10 mouse cellular contexts compared by ENCODE assay signal in genomic region chr4:132904071-132904470, GRCm38 (mm10). TPM values are rescaled to one million over a fixed set of nuclear protein-coding genes. Genes with fewer than 3 reads are reported as not detected.
DNase-seq lines count a peak whose midpoint lies in the region; ATAC-seq and TF ChIP-seq lines count a peak whose summit lies in the region.
"Had no signal": no experiment of that assay in that cellular context is flagged by ENCODE, and none has a peak within 500 bp of the region (broad histone marks: within the 10 kb centered on the region; RNA-seq: fewer than 3 reads in every experiment).

No protein-coding gene starts in this region.

- peaks cover 60% of the 10 kb centered on the region for H3K36me3 ChIP-seq in heart, postnatal 0 days (replicated peaks; ENCODE audit: control insufficient read depth, insufficient read depth, low read length)
- H3K36me3 ChIP-seq in heart, embryonic 12.5 days = peaks cover 64% of the 10 kb centered on the region
- H3K36me3 ChIP-seq in spleen, adult 2 months (ENCODE audit: control insufficient read depth, insufficient read depth, low read length) = peaks cover 31% of the 10 kb centered on the region

- no peak overlapping the region for H3K9ac ChIP-seq in heart, postnatal 0 days (replicated peaks; ENCODE audit: low read depth, low read length)
- no peak overlapping the region for H3K9ac ChIP-seq in heart, embryonic 12.5 days
- H3K9ac ChIP-seq: limb, embryonic 15.5 days; midbrain, embryonic 12.5 days had no signal

- intact Hi-C loops in left cerebral cortex, adult 2 months (cut with DNase I) = no loop called here
- intact Hi-C loops in left cerebral cortex, postnatal 10 days (cut with DNase I) = no loop called here

- H3K27me3 ChIP-seq in heart, postnatal 0 days (ENCODE audit: control insufficient read depth, insufficient read depth, low read length) = no peaks in the 10 kb centered on the region
- no peaks in the 10 kb centered on the region for H3K27me3 ChIP-seq in heart, embryonic 12.5 days (replicated peaks)
- H3K27me3 ChIP-seq in spleen, adult 2 months (ENCODE audit: control insufficient read depth, insufficient read depth, low read length) = no peaks in the 10 kb centered on the region
- H3K27me3 ChIP-seq: limb, embryonic 15.5 days; midbrain, embryonic 12.5 days had no signal

- TF ChIP-seq POLR2A in spleen, adult 2 months (IDR thresholded peaks at IDR 0.05; ENCODE audit: low read depth, low read length) = no peak

- TF ChIP-seq CTCF in heart, postnatal 0 days (IDR thresholded peaks at IDR 0.05; ENCODE audit: low read depth) = no peak
- TF ChIP-seq CTCF in left cerebral cortex, adult 2 months (IDR thresholded peaks at IDR 0.05) = no peak
- TF ChIP-seq CTCF in spleen, adult 2 months (IDR thresholded peaks at IDR 0.05; ENCODE audit: extremely low read depth, insufficient read depth, insufficient read length, insufficient replicate concordance) = no peak

- no peaks in the 10 kb centered on the region for H3K4me1 ChIP-seq in heart, postnatal 0 days (ENCODE audit: control insufficient read depth, insufficient read depth)
- 0 out of 2 replicates have a peak, but pooled peaks cover 5% of the 10 kb centered on the region for H3K4me1 ChIP-seq in heart, embryonic 12.5 days (replicated peaks)
- H3K4me1 ChIP-seq in spleen, adult 2 months (ENCODE audit: control insufficient read depth, insufficient read depth, insufficient read length) = no peaks in the 10 kb centered on the region; the same call in 1 of the 2 replicates
- H3K4me1 ChIP-seq: limb, embryonic 15.5 days; midbrain, embryonic 12.5 days had no signal

- H3K4me2 ChIP-seq in heart, postnatal 0 days (ENCODE audit: low read depth, low read length) = no peak overlapping the region
- no peak overlapping the region for H3K4me2 ChIP-seq in heart, embryonic 12.5 days
- H3K4me2 ChIP-seq: limb, embryonic 15.5 days; midbrain, embryonic 12.5 days had no signal

- peak overlapping the region; percentile 80 for H3K27ac ChIP-seq in heart, postnatal 0 days (ENCODE audit: low read depth)
- H3K27ac ChIP-seq in heart, embryonic 12.5 days (ENCODE audit: poor library complexity, severe bottlenecking) = no peak overlapping the region
- peak overlapping the region; percentile 2; the same call in 1 of the 2 replicates for H3K27ac ChIP-seq in left cerebral cortex, adult 2 months
- H3K27ac ChIP-seq in spleen, adult 2 months (ENCODE audit: insufficient read depth, low read length) = 0 out of 2 replicates have a peak overlapping the region, but pooled peaks have one; percentile 8
- H3K27ac ChIP-seq: limb, embryonic 15.5 days; midbrain, embryonic 12.5 days had no signal

- H3K4me3 ChIP-seq in heart, postnatal 0 days (ENCODE audit: low read depth, low read length) = no peak overlapping the region
- H3K4me3 ChIP-seq in heart, embryonic 12.5 days = no peak overlapping the region
- no peak overlapping the region for H3K4me3 ChIP-seq in left cerebral cortex, adult 2 months
- no peak overlapping the region for H3K4me3 ChIP-seq in spleen, adult 2 months (ENCODE audit: extremely low read depth, insufficient read depth, insufficient read length)
- H3K4me3 ChIP-seq: limb, embryonic 15.5 days; midbrain, embryonic 12.5 days had no signal

- no peak for DNase-seq in heart, postnatal 0 days (ENCODE audit: low spot score)
- DNase-seq in left cerebral cortex, adult 2 months (ENCODE audit: extremely low spot score in 1 of 2, low spot score in 2 of 2) = no peak
- no peak for DNase-seq in left cerebral cortex, postnatal 10 days (ENCODE audit: extremely low spot score in 1 of 2, low spot score in 2 of 2)
- DNase-seq in spleen, adult 2 months (ENCODE audit: low read depth in 1 of 2, low spot score in 2 of 2) = no peak
- DNase-seq in spleen, adult 12 weeks (ENCODE audit: low spot score) = no peak
- no peak for DNase-seq in adrenal gland, postnatal 25 days
- DNase-seq: cerebellum, adult 9-10 months had no signal

- H3K9me3 ChIP-seq in heart, postnatal 0 days (replicated peaks; ENCODE audit: control insufficient read depth, low read length) = no peaks in the 10 kb centered on the region
- no peaks in the 10 kb centered on the region for H3K9me3 ChIP-seq in heart, embryonic 12.5 days (replicated peaks)
- H3K9me3 ChIP-seq: limb, embryonic 15.5 days; midbrain, embryonic 12.5 days had no signal

- no peak for TF ChIP-seq EP300 in heart, postnatal 0 days (IDR thresholded peaks at IDR 0.05; ENCODE audit: low read depth)

- 67% methylated on average over 2 of the region's 2 CpGs for WGBS in heart, postnatal 0 days
- WGBS in heart, embryonic 12.5 days = 83% methylated on average over 2 of the region's 2 CpGs
- 67% methylated on average over 2 of the region's 2 CpGs for WGBS in spleen, adult 2 months

- no peak for ATAC-seq in heart, postnatal 0 days (ENCODE audit: insufficient read depth, low read depth)
- ATAC-seq in heart, embryonic 12.5 days (ENCODE audit: insufficient number of reproducible peaks, low FRiP score) = no peak

RNA-seq across cellular contexts. Expression of gene Fam76a, which starts 18.3 kb away (rescaled TPM):
- 19.7 and 20.7 TPM in 2 replicates for total RNA-seq in heart, postnatal 0 days (2014; rRNA removed; ENCODE audit: low replicate concordance)
- polyA plus RNA-seq in heart, postnatal 0 days (2015; fragmentation: Nextera tagmentation; extraction: Ambion mirVana) = 39.6 and 44.4 TPM in 2 replicates
- polyA plus RNA-seq in heart, embryonic 12.5 days (2016; fragmentation: Nextera tagmentation; extraction: Ambion mirVana) = 25.9 and 29.0 TPM in 2 replicates
- 10 to 100 TPM; 47.6 to 49.9 TPM for total RNA-seq in left cerebral cortex, adult 2 months (2021)
- total RNA-seq in left cerebral cortex, postnatal 10 days (2021) = 10 to 100 TPM; 31.8 to 36.9 TPM
- polyA plus RNA-seq in spleen, adult 2 months (2012; rRNA removed) = 7.2 and 9.1 TPM in 2 replicates
- total RNA-seq in adrenal gland, postnatal 25 days (2021) = 35.3 and 36.6 TPM in 2 replicates

RNA-seq across cellular contexts. Expression of gene Stx12, which starts 19.8 kb away (rescaled TPM):
- total RNA-seq in heart, postnatal 0 days (2014; rRNA removed; ENCODE audit: low replicate concordance) = 59.7 and 65.9 TPM in 2 replicates
- polyA plus RNA-seq in heart, postnatal 0 days (2015; fragmentation: Nextera tagmentation; extraction: Ambion mirVana) = 46.3 and 48.5 TPM in 2 replicates
- 60.1 and 60.9 TPM in 2 replicates for polyA plus RNA-seq in heart, embryonic 12.5 days (2016; fragmentation: Nextera tagmentation; extraction: Ambion mirVana)
- 100 to 1,000 TPM; 101 to 110 TPM for total RNA-seq in left cerebral cortex, adult 2 months (2021)
- 100 to 1,000 TPM; 117 to 123 TPM for total RNA-seq in left cerebral cortex, postnatal 10 days (2021)
- polyA plus RNA-seq in spleen, adult 2 months (2012; rRNA removed) = 6.3 and 6.8 TPM in 2 replicates
- 56.4 and 57.6 TPM in 2 replicates for total RNA-seq in adrenal gland, postnatal 25 days (2021)
